Mouse (Mus musculus) ES-E14 (cell line): ENCODE results near the gene Sec14l5. TPM values are rescaled to one million over a fixed set of nuclear protein-coding genes. Genes with fewer than 3 reads are reported as not detected.

Experiments
- DNase-seq: peaks from one replicate; pipeline ENCODE4 v3.0.0-alpha.2; 2013; ENCODE audit warnings: low read depth, low spot score
- H3K27ac ChIP-seq: 2 replicates; pipeline ENCODE4 v1.5.1; 2012; ENCODE audit warnings: low read depth, mild to moderate bottlenecking, low read length, moderate library complexity, mixed read lengths; ENCODE audit not compliant: poor library complexity, insufficient read depth, severe bottlenecking
- H3K36me3 ChIP-seq: 2 replicates; pipeline ENCODE4 v1.6.1; 2012; ENCODE audit warnings: mild to moderate bottlenecking, low read length, moderate library complexity, mixed read lengths; ENCODE audit not compliant: control insufficient read depth, poor library complexity, insufficient read depth, severe bottlenecking
- H3K4me1 ChIP-seq, 2 experiments: fragments of 150-350 bp in 1 of 2; sonication (generic) in 1 of 2; 2 replicates each; pipeline ENCODE4 v1.6.1; 2012; ENCODE audit warnings: low read length in 2 of 2, mild to moderate bottlenecking in 1 of 2, mixed read lengths in 1 of 2; ENCODE audit not compliant: control insufficient read depth in 2 of 2, insufficient read depth in 2 of 2, poor library complexity in 1 of 2
- H3K4me3 ChIP-seq, 2 experiments: fragments of 150-350 bp in 1 of 2; sonication (generic) in 1 of 2; 2 replicates each; pipeline ENCODE4 v1.5.1; 2012; ENCODE audit warnings: low read length in 2 of 2, low read depth in 1 of 2, mild to moderate bottlenecking in 1 of 2, mixed read lengths in 1 of 2; ENCODE audit not compliant: insufficient read depth in 1 of 2, poor library complexity in 1 of 2, severe bottlenecking in 1 of 2
- H3K9ac ChIP-seq: 2 replicates; pipeline ENCODE4 v1.6.1; 2012; ENCODE audit warnings: low read depth, mild to moderate bottlenecking, low read length, mixed read lengths; ENCODE audit not compliant: poor library complexity, insufficient read depth, severe bottlenecking
- H3K9me3 ChIP-seq: fragments of 150-350 bp; sonication (generic); 2 replicates; pipeline ENCODE4 v1.6.1; 2012; ENCODE audit warnings: low read depth, mild to moderate bottlenecking, low read length; ENCODE audit not compliant: control insufficient read depth, insufficient read depth
- CHD2 ChIP-seq: IDR thresholded peaks from 2 replicates; pipeline ENCODE4 v1.6.1; 2014; ENCODE audit warnings: mild to moderate bottlenecking, low read depth, low read length, inconsistent platforms
- HCFC1 ChIP-seq: IDR thresholded peaks from 2 replicates; pipeline ENCODE4 v1.6.1; 2012; ENCODE audit warnings: low read length, inconsistent platforms, borderline replicate concordance; ENCODE audit not compliant: insufficient read depth
- MAFK ChIP-seq: IDR thresholded peaks from 2 replicates; pipeline ENCODE4 v1.6.1; 2014; ENCODE audit warnings: mild to moderate bottlenecking, low read depth, low read length, inconsistent platforms; ENCODE audit not compliant: insufficient read depth
- ZC3H11A ChIP-seq: IDR thresholded peaks from 2 replicates; pipeline ENCODE4 v1.6.1; 2012; ENCODE audit warnings: low read depth, mild to moderate bottlenecking, inconsistent platforms, low read length, borderline replicate concordance
- ZNF384 ChIP-seq: IDR thresholded peaks from 2 replicates; pipeline ENCODE4 v1.6.1; 2012; ENCODE audit warnings: low read depth, low read length, inconsistent platforms
- in situ Hi-C, 2 experiments: fragments of 600-800 bp; cut with MboI; formaldehyde crosslinking; loops; one replicate each; pipeline ENCODE4 v1.15.1; 2025; ENCODE audit warnings: low sequenced_read_pairs in 2 of 2, inconsistent platforms in 1 of 2; ENCODE audit not compliant: unreplicated experiment in 2 of 2
- total RNA-seq: library from RNA; depleted of rRNA; stranded (reverse); fragments of 300-350 nt; gene quantifications from 2 replicates; pipeline ENCODE4 v1.2.3, GENCODE M21; 2012

Sec14l5 gene
- total RNA-seq, 1 experiment: 1.3 TPM

DNA sequence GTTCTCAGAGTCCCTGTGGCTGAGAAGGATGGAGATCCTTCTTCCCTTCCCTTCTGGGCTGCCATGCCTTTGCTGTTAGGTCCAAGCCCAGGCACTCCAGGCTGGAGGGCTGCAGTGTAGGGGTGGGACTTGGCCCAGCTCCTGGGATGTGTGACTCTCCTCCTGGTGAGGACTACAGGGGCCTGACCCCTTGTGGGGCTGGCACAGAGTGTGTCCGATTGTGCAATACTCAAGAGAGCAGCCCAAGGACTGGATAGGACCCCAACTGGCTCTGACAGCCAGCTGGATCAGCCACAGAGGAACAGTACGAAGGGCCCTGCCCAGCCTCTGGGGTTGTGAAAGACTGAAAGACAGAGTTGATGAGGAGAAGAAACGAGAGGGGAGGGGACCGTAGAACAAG, 16.1 kb upstream of the Sec14l5 start:
- no peak for DNase-seq
- in situ Hi-C loops: no loop called here
- TF ChIP-seq ZNF384 (no peak), CHD2 (no peak), ZC3H11A (no peak), MAFK (no peak), HCFC1 (no peak)

GRCm38 (mm10) chr16:5131251-5131922, 15.5 kb upstream of the Sec14l5 start:
- TF ChIP-seq HCFC1 (no peak), MAFK (no peak), ZC3H11A (no peak), ZNF384 (no peak), CHD2 (no peak)
- peaks cover 2 to 7% of the 10 kb centered on the region in 2 experiments; a peak in 1 of 4 replicates for H3K4me1 ChIP-seq
- in situ Hi-C loops: no loop called here
- no peaks in the 10 kb centered on the region for H3K9me3 ChIP-seq
- no peak overlapping the region for H3K27ac ChIP-seq
- peak overlapping the region; percentile 29; the same call in 1 of the 2 replicates for H3K9ac ChIP-seq
- DNase-seq: no peak
- peak overlapping the region; percentile 53 to 71 for H3K4me3 ChIP-seq
- no peaks in the 10 kb centered on the region for H3K36me3 ChIP-seq

More for the DNA sequence above, 16.1 kb upstream of the Sec14l5 start:
- no peaks in the 10 kb centered on the region for H3K36me3 ChIP-seq
- peaks cover 2 to 3% of the 10 kb centered on the region in 2 experiments; a peak in 1 of 4 replicates for H3K4me1 ChIP-seq
- no peaks in the 10 kb centered on the region for H3K9me3 ChIP-seq
- no peak overlapping the region for H3K9ac ChIP-seq
- no peak overlapping the region for H3K4me3 ChIP-seq
- no peak overlapping the region for H3K27ac ChIP-seq

GRCm38 (mm10) chr16:5132401-5132801, 14.5 kb upstream of the Sec14l5 start, which contains the start of gene Ppl:
Gene Ppl (minus strand): TSS chr16:5132421.
- H3K36me3 ChIP-seq: no peaks in the 10 kb centered on the region
- H3K9ac ChIP-seq: peak within 1 kb of the TSS; percentile 29
- peak; percentile 46 for DNase-seq
- H3K4me1 ChIP-seq: peaks cover 2 to 10% of the 10 kb centered on the region in 2 experiments; a peak in 1 of 4 replicates
- no peaks in the 10 kb centered on the region for H3K9me3 ChIP-seq
- H3K4me3 ChIP-seq: peak within 1 kb of the TSS; percentile 53 to 71
- TF ChIP-seq HCFC1 (no peak), CHD2 (no peak), ZNF384 (no peak), MAFK (no peak), ZC3H11A (no peak)
- in situ Hi-C loops: no loop called here
- H3K27ac ChIP-seq: no peak within 1 kb of the TSS

DNA sequence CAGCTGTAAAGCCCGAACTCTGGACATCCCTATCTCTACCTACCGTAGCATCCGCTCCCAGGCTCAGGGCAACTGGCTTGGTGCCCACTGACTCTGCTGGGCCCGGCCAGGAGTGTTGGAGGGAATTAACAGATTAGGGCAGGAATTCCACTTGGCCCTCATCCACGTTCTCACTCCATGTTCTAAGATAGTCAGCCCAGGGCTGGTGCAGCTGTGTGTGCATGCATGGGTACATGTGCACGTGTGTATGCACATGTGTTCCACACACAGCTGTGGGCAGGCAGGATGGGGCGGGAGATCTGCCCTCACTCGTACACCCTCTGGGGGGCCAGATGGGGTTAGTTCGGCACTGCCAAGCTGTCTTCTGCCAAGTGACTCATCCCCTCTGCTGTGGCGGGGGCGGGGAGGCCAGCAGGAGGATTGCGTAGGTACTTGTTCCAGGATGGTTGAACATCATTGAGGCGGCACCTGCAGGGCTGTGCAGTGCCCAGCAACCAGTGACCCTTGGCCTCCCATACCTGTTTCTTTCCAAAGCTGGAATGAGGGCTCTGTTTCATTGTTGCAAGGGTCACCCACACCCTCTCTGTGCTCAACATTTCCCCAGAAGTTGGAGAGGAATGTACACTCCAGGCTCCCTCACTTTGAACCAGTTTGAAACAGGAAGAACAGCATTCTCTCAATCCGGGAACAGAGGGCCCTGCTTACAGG, 12.1 kb upstream of the Sec14l5 start:
- no peak for DNase-seq

More for the DNA sequence above, 12.1 kb upstream of the Sec14l5 start:
- in situ Hi-C loops: no loop called here
- no peak overlapping the region for H3K27ac ChIP-seq
- no peaks in the 10 kb centered on the region for H3K36me3 ChIP-seq
- TF ChIP-seq ZNF384 (no peak), CHD2 (no peak), HCFC1 (no peak), MAFK (no peak), ZC3H11A (no peak)
- H3K9me3 ChIP-seq: no peaks in the 10 kb centered on the region
- peaks cover 2 to 10% of the 10 kb centered on the region in 2 experiments; a peak in 1 of 4 replicates for H3K4me1 ChIP-seq
- no peak overlapping the region for H3K4me3 ChIP-seq
- no peak overlapping the region for H3K9ac ChIP-seq
